Mouse (Mus musculus) stomach, embryonic 15.5 days (tissue): ENCODE results near the gene Pde3b. TPM values are rescaled to one million over a fixed set of nuclear protein-coding genes. Genes with fewer than 3 reads are reported as not detected.
A peak's percentile ranks its signal among the peaks of the same experiment; 100 is the strongest.
"Not testable (repeated sequence)": the region's sequence is repeated elsewhere in the genome, so short reads cannot be mapped to it uniquely, and the experiment has no call there.

Source experiments
- ATAC-seq: fragments of 200-750 bp; cut with Nextera tagmentation; 2 replicates; pipeline ENCODE4 v1.8.0; 2017; ENCODE audit warnings: low read depth, moderate number of reproducible peaks, moderate TSS enrichment; ENCODE audit not compliant: insufficient read depth, low FRiP score
- H3K27ac ChIP-seq: fragments of 300-500 bp; sonication (generic); 2 replicates; pipeline ENCODE4 v1.5.1; 2015; ENCODE audit warnings: mild to moderate bottlenecking, inconsistent platforms
- H3K27me3 ChIP-seq: fragments of 300-500 bp; sonication (generic); replicated peaks from 2 replicates; pipeline ENCODE4 v1.6.1; 2015; ENCODE audit warnings: inconsistent platforms
- H3K36me3 ChIP-seq: fragments of 300-500 bp; sonication (generic); 2 replicates; pipeline ENCODE4 v1.6.1; 2015; ENCODE audit warnings: inconsistent platforms
- H3K4me1 ChIP-seq: fragments of 300-500 bp; sonication (generic); 2 replicates; pipeline ENCODE4 v1.6.1; 2015; ENCODE audit warnings: inconsistent platforms
- H3K4me2 ChIP-seq: fragments of 300-500 bp; sonication (generic); 2 replicates; pipeline ENCODE4 v1.6.1; 2015; ENCODE audit warnings: mild to moderate bottlenecking, inconsistent platforms
- H3K4me3 ChIP-seq: fragments of 300-500 bp; sonication (generic); replicated peaks from 2 replicates; pipeline ENCODE4 v1.5.1; 2015; ENCODE audit warnings: inconsistent platforms
- H3K9ac ChIP-seq: fragments of 300-500 bp; sonication (generic); 2 replicates; pipeline ENCODE4 v1.6.1; 2015; ENCODE audit warnings: inconsistent platforms
- H3K9me3 ChIP-seq: fragments of 300-500 bp; sonication (generic); 2 replicates; pipeline ENCODE4 v1.6.1; 2016; ENCODE audit warnings: inconsistent platforms
- WGBS: fragments of 180-500 bp; shearing (Covaris S2); methylation state at CpG from one replicate; pipeline ENCODE4 v1.1.7; 2015; 5-methylcytosine and 5-hydroxymethylcytosine counted together
- polyA plus RNA-seq: library from polyadenylated mRNA; unstranded; fragments of >200 nt; fragmentation: Nextera tagmentation; extraction: Ambion mirVana; gene quantifications from 2 replicates; pipeline ENCODE4 v1.2.1, GENCODE M21; 2015

The Pde3b gene
- polyA plus RNA-seq: 4.2 and 5.3 TPM in 2 replicates

DNA sequence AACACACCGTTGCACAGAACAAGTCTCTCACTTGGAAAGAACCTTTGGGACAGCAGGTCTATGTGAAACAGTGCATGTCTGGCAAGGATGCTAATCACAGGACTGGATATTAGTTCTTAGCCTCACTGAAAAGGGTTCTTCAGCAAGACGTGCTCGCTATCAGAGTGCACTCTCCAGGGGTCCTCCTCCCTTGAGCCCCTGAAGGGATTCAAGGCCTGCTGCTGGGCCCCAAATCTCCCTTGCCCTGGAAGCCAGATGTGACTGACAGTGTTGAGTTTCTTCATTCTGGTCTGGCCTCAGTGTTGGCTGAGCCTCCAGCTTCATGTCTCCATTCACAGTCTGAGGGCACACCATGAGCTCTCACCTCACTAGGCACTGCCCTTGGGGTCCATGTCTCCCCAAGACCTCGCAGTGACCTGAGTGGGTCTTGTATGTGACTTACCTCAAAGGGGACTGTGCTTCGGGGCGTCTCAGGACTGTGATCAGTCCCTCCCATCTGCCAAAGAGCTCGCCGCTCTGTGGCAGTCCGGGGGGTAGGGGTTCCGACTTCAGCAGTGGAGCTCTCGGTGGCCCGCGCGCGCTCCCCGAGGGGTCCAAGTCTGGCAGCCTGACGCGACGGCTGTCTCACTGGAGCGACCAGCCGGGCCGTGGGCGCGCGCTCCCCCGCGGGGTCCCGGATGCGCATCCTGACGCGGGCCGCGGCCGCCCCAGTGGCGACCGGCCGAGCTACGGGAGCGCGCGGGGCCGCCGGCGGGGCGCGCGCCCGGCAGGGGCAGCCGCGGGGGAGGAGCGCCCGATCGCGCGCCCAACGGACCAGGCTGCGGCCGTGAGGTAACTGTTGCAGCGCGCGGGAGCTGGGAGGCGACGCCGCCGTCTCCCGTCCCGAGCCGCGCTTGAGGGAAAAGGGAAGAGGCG, at the start of gene Pde3b:
Gene Pde3b, plus strand, starts transcription at position 861 of the 915 bp plus-strand sequence.
- Histone ChIP-seq H3K9me3 (no peaks in the 10 kb centered on the region), H3K9ac (peak within 1 kb of the TSS; percentile 72), H3K27me3 (no peaks in the 10 kb centered on the region), H3K4me1 (peaks cover 3% of the 10 kb centered on the region; the same call in 1 of the 2 replicates), H3K4me2 (peak within 1 kb of the TSS; percentile 90), H3K36me3 (no peaks in the 10 kb centered on the region), H3K27ac (peak within 1 kb of the TSS; percentile 88), H3K4me3 (peak within 1 kb of the TSS; percentile 72)
- 3% methylated on average over 53 of the region's 70 CpGs for WGBS
- peak; percentile 91 for ATAC-seq

DNA sequence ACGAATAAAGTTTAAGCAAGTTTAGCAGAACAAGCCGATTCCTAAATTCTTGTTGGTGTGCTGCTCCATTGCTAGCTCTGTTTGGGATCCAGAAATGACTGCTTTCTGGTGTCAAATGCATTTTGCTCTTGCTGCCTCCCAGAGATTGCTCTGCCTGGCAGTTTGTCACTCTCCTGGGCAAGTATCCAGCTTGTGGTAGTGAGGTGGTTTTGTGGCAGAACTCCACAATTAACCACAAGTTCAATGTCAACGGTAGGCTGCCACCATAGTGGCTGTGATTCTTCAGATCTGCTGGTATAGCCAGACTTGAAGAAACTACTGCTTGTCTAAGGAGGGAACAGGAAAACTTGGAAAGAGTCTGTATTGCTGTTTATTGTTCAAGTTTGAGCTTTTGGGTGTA, 13.0 kb upstream of the Pde3b start:
- H3K36me3 ChIP-seq: no peaks in the 10 kb centered on the region
- no peaks in the 10 kb centered on the region for H3K27me3 ChIP-seq
- H3K4me2 ChIP-seq: no peak overlapping the region
- no peak for ATAC-seq
- no peak overlapping the region for H3K27ac ChIP-seq
- H3K4me3 ChIP-seq: no peak overlapping the region
- WGBS: 87% methylated on average over 3 of the region's 3 CpGs
- H3K4me1 ChIP-seq: no peaks in the 10 kb centered on the region
- no peaks in the 10 kb centered on the region for H3K9me3 ChIP-seq
- H3K9ac ChIP-seq: no peak overlapping the region

DNA sequence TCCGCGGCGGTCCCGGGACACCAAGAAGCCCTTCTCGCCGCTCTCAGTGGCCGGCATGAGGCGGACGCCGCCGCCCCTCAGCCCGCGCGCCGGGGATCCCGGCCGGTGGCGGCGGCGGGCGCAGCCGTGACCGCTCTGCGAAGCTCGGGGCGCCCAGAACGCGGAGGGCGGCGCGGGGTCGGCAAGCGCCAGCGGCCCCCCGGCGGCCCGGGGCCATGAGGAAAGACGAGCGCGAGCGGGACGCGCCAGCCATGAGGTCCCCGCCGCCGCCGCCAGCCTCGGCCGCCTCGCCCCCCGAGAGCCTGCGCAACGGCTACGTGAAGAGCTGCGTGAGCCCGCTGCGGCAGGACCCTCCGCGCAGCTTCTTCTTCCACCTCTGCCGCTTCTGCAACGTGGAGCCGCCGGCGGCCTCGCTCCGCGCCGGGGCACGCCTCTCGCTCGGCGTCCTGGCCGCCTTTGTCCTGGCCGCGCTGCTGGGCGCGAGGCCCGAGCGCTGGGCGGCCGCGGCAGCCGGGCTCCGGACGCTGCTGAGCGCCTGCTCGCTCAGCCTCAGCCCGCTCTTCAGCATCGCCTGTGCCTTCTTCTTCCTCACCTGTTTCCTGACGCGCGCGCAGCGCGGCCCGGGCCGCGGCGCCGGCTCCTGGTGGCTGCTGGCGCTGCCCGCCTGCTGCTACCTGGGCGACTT, 397 bp downstream of the Pde3b start:
- peak overlapping the region; percentile 72 for H3K4me3 ChIP-seq
- under 1% methylated on average over 73 of the region's 103 CpGs for WGBS
- peak overlapping the region; percentile 72 for H3K9ac ChIP-seq
- H3K27ac ChIP-seq: peak overlapping the region; percentile 88
- peak overlapping the region; percentile 90 for H3K4me2 ChIP-seq
- H3K27me3 ChIP-seq: no peaks in the 10 kb centered on the region
- peak; percentile 78 for ATAC-seq
- no peaks in the 10 kb centered on the region for H3K9me3 ChIP-seq
- no peaks in the 10 kb centered on the region for H3K36me3 ChIP-seq
- peaks cover 3% of the 10 kb centered on the region; the same call in 1 of the 2 replicates for H3K4me1 ChIP-seq

DNA sequence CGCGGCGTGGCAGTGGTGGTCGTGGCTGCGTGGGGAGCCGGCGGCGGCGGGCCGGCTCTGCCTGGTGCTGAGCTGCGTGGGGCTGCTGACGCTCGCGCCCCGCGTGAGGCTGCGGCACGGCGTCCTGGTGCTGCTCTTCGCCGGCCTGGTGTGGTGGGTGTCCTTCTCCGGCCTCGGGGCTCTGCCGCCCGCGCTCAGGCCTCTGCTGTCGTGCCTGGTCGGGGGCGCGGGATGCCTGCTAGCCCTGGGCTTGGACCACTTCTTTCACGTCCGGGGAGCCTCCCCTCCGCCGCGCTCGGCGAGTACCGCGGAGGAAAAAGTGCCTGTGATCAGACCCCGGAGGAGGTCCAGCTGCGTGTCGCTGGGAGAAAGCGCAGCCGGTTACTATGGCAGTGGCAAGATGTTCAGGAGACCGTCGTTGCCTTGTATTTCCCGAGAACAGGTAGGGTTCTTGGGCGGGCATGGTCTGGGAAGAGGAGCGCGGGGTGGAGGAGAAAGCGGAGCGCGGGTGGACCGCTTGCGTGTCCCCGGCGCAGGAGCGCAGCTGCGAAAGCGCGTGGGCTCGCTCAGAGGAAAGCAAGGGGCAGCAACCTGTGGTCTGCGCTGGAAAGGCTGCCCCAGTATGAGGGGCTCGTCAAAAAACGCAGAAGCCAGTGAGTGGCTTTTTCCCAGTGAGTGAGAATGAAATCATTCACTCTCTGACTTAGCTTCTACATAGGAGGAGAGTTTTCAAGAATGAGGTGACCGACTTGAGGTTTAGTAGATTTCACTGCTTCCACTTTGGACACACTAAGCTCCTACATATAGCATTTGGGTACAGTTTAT, 1.2 kb downstream of the Pde3b start:
- H3K9ac ChIP-seq: peak overlapping the region; percentile 72
- no peaks in the 10 kb centered on the region for H3K36me3 ChIP-seq
- peak overlapping the region; percentile 72 for H3K4me3 ChIP-seq
- peak; percentile 33 for ATAC-seq
- peak overlapping the region; percentile 88 for H3K27ac ChIP-seq
- WGBS: under 1% methylated on average over 63 of the region's 66 CpGs
- H3K4me1 ChIP-seq: peaks cover 3% of the 10 kb centered on the region; the same call in 1 of the 2 replicates
- peak overlapping the region; percentile 90 for H3K4me2 ChIP-seq
- H3K27me3 ChIP-seq: no peaks in the 10 kb centered on the region
- H3K9me3 ChIP-seq: no peaks in the 10 kb centered on the region

DNA sequence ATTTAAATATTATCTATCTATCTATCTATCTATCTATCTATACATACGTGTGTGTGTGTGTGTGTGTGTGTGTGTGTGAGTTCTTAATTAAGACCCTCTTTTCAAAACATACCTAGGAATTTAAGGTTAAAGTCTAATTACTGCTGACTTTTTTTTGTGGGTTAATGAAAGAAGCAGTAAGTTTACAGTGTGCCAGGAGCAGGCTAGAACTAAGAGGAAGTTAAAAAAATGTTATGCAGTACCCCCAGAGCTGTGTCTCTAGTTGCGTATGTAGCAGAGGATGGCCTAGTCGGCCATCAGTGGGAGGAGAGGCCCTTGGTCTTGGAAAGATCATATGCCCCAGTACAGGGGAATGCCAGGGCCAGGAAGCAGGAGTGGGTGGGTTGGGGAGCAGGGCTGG, 4.2 kb downstream of the Pde3b start:
- H3K4me2 ChIP-seq, ATAC-seq: not testable (repeated sequence)
- 56% methylated on average over 3 of the region's 3 CpGs for WGBS

DNA sequence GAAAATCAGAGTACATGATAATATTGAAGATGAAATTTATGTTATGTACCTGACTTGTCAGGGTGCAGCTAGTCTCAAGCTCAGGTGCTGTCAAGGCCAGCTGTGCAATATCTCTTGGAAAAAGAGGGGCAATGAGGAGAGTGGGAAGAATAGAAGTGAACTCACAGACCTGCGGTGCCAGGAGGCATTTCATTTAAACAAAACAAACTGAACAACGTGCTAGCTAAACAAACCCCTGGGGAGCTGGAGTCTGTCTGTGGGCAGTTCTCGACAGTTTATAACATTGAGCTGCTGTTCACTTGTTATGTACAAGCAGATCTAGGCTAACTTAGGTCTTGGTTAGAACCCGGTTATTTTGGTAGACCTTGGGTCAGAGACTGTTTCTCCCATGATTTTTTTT, 5.8 kb downstream of the Pde3b start:
- no peak for ATAC-seq
- H3K36me3 ChIP-seq: no peaks in the 10 kb centered on the region
- WGBS: 30% methylated on average over 4 of the region's 4 CpGs

More for the DNA sequence above, 4.2 kb downstream of the Pde3b start:
- H3K4me3 ChIP-seq, H3K9ac ChIP-seq, H3K4me1 ChIP-seq, H3K36me3 ChIP-seq, H3K9me3 ChIP-seq, H3K27ac ChIP-seq, H3K27me3 ChIP-seq: not testable (repeated sequence)

DNA sequence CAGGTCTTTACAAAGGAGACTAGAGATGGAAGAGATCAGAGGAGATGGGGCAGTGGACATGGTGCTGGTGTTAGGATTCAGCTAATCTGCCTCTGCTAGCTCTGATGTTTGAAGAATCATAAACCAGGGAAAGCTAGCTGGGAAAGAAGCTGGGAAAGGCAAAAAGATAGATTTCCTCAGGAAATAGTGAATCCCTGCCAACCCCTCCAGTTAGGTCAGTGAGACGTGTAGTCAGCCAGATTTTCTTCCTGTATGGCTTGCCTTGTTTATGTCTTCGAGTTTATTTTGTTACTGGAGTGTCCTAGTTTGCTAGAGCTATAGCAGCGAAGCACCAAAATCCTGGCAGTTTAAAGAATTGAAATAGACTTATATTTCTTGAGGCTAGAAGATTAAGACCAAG, 7.1 kb downstream of the Pde3b start:
- H3K36me3 ChIP-seq: no peaks in the 10 kb centered on the region
- no peak overlapping the region for H3K27ac ChIP-seq
- H3K9ac ChIP-seq: no peak overlapping the region
- ATAC-seq: no peak
- H3K4me2 ChIP-seq: no peak overlapping the region
- no peaks in the 10 kb centered on the region for H3K27me3 ChIP-seq
- peaks cover under 1% of the 10 kb centered on the region; the same call in 1 of the 2 replicates for H3K4me1 ChIP-seq
- WGBS: 62% methylated on average over 3 of the region's 3 CpGs
- no peak overlapping the region for H3K4me3 ChIP-seq
- no peaks in the 10 kb centered on the region for H3K9me3 ChIP-seq

More for the DNA sequence above, 5.8 kb downstream of the Pde3b start:
- no peak overlapping the region for H3K4me2 ChIP-seq
- H3K4me3 ChIP-seq: no peak overlapping the region
- peaks cover 3% of the 10 kb centered on the region; the same call in 1 of the 2 replicates for H3K4me1 ChIP-seq
- H3K27ac ChIP-seq: no peak overlapping the region
- no peak overlapping the region for H3K9ac ChIP-seq
- H3K9me3 ChIP-seq: no peaks in the 10 kb centered on the region
- no peaks in the 10 kb centered on the region for H3K27me3 ChIP-seq

DNA sequence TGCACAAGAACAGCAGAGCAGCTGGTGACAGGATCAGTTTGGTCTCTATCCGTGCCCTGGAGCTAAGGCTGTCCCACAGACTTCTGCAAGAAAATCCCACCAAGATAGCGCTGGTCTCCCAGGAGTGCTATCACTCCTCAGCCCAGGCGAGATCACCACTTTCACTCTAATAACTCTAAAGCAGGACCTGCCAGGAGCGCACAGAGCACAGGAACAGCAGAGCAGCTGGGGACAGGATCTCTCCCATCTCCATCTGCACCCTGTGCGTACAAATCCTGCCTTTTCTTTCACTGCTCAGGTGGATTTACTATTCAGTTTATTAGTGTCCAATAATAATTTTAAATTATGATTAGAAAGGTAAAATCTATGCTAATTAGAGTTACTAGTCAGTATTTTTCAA, 14.7 kb downstream of the Pde3b start:
- no peak overlapping the region for H3K4me2 ChIP-seq
- H3K36me3 ChIP-seq: no peaks in the 10 kb centered on the region
- no peaks in the 10 kb centered on the region for H3K9me3 ChIP-seq
- H3K27ac ChIP-seq: no peak overlapping the region
- no peaks in the 10 kb centered on the region for H3K4me1 ChIP-seq
- ATAC-seq: no peak
- no peak overlapping the region for H3K9ac ChIP-seq
- no peaks in the 10 kb centered on the region for H3K27me3 ChIP-seq
- WGBS: 82% methylated on average over 5 of the region's 5 CpGs
- H3K4me3 ChIP-seq: no peak overlapping the region

DNA sequence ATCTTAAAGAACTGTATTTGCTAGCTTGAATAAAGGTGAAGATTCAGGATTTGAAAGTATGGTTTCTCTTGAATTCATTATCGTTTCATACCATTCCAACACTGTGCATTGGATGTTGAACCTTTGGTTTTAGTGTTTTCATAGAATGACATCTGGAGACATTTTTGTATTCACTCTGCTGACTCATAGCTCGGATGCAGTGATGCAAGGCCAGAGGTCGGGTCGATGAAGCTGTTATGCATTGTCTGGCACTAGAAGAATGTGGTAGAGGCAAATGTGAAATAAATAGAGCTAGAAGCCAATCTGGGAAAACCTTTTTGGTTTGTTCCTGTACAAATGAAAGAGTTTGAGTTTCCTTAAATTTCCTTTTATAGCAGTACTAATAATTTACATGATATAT, 16.9 kb downstream of the Pde3b start:
- Histone ChIP-seq H3K27me3 (no peaks in the 10 kb centered on the region), H3K4me1 (no peaks in the 10 kb centered on the region), H3K36me3 (no peaks in the 10 kb centered on the region), H3K9ac (no peak overlapping the region), H3K27ac (no peak overlapping the region), H3K9me3 (no peaks in the 10 kb centered on the region), H3K4me2 (no peak overlapping the region), H3K4me3 (no peak overlapping the region)
- WGBS: 60% methylated on average over 4 of the region's 4 CpGs
- ATAC-seq: no peak

DNA sequence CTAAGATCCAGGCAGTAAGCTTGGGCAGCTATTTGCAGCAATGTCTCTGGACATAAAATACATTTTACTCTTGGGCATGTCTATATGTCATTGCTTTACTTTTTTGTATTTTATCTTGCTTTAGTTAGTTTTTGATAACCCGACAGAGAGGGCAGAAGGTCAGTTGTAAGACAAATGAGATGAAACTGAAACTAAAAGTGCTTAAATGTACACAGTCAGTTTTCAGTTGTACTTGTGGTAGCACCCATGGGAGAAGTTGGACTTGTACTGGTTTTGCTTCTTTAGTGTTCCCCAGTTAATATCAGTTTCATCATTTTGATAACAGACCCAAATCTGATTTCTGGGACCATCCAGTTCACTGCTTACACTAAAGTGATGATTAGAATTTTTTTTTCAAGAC, 24.6 kb downstream of the Pde3b start:
- Histone ChIP-seq H3K27ac (no peak overlapping the region), H3K4me3 (no peak overlapping the region), H3K9me3 (no peaks in the 10 kb centered on the region), H3K4me2 (no peak overlapping the region), H3K27me3 (no peaks in the 10 kb centered on the region), H3K4me1 (no peaks in the 10 kb centered on the region), H3K36me3 (no peaks in the 10 kb centered on the region), H3K9ac (no peak overlapping the region)
- no peak for ATAC-seq
- 41% methylated on average over 1 of the region's 1 CpGs for WGBS

DNA sequence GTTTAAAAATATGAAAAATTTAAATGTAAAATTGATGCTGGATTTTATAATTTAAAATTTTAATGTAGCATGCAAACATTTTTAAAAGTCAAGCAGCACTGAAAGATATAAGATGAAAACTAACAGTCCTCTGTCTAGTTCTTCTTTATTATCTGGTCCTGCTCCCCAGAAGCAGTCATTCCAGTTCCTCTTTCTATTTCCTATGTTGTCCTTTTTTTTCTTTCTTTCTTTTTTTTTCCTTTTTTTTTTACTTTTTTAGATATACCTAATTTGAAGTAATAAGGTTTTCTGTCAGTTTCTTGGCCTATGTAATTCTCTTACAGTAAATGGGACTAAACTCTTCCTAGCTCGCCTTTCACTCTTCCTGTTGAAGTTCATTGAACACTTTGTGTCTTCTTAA, 25.4 kb downstream of the Pde3b start:
- Histone ChIP-seq H3K4me2 (no peak overlapping the region), H3K27me3 (no peaks in the 10 kb centered on the region), H3K4me3 (no peak overlapping the region), H3K36me3 (no peaks in the 10 kb centered on the region), H3K27ac (no peak overlapping the region), H3K9ac (no peak overlapping the region), H3K4me1 (no peaks in the 10 kb centered on the region), H3K9me3 (no peaks in the 10 kb centered on the region)
- 88% methylated on average over 1 of the region's 1 CpGs for WGBS
- ATAC-seq: no peak
